ENCODE assay signal across 24 mouse cellular contexts in the genomic region with DNA sequence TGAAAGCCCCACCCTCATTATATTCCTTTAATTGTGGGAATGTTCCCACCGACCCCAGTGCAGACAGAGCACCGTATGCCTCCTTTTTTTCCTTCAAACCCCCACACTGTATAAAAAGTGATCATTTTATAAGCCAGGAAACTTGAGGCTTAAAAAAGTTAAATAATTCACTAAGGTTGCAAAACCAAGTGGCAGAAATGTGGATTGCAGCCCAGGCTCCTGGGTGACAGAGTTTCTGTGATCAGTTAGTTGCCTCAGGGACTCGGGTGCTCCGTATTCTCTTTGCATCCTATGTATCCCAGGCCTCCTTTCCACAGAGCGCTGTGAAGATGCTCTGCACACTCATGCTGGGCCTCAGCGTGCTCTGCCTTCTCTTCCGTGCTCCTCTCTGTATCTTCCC. TPM values are rescaled to one million over a fixed set of nuclear protein-coding genes. Genes with fewer than 3 reads are reported as not detected.
DNase-seq lines count a peak whose midpoint lies in the region; ATAC-seq and TF ChIP-seq lines count a peak whose summit lies in the region.
"Had no signal": no experiment of that assay in that cellular context is flagged by ENCODE, and none has a peak within 500 bp of the region (broad histone marks: within the 10 kb centered on the region; RNA-seq: fewer than 3 reads in every experiment).

No protein-coding gene starts in this region.

- H3K36me3 ChIP-seq in forebrain, embryonic 11.5 days (ENCODE audit: control insufficient read depth, insufficient read depth, low read length): no peaks in the 10 kb centered on the region
- H3K36me3 ChIP-seq in forebrain, embryonic 12.5 days (replicated peaks): peaks cover 6% of the 10 kb centered on the region; the same call in 1 of the 2 replicates
- H3K36me3 ChIP-seq in E14TG2a.4 (ENCODE audit: insufficient read depth, low read length): peaks cover 3% of the 10 kb centered on the region; the same call in 1 of the 2 replicates
- peaks cover 3% of the 10 kb centered on the region; the same call in 1 of the 2 replicates for H3K36me3 ChIP-seq in kidney, embryonic 14.5 days (ENCODE audit: control insufficient read depth, insufficient read depth, low read length)

- no peak overlapping the region for H3K4me3 ChIP-seq in forebrain, embryonic 11.5 days (ENCODE audit: low read depth, low read length)
- no peak overlapping the region for H3K4me3 ChIP-seq in forebrain, embryonic 12.5 days (replicated peaks)
- H3K4me3 ChIP-seq in layer of hippocampus, adult 2 months: no peak overlapping the region
- no peak overlapping the region for H3K4me3 ChIP-seq in E14TG2a.4 (replicated peaks; ENCODE audit: low read length)
- no peak overlapping the region for H3K4me3 ChIP-seq in kidney, embryonic 14.5 days (ENCODE audit: low read length)
- H3K4me3 ChIP-seq: embryonic facial prominence, embryonic 12.5 days; forebrain, embryonic 13.5 days; heart, embryonic 12.5 days; hindbrain, embryonic 12.5 days had no signal

- H3K27me3 ChIP-seq in forebrain, embryonic 11.5 days (ENCODE audit: control insufficient read depth, insufficient read depth, low read length): no peaks in the 10 kb centered on the region
- no peaks in the 10 kb centered on the region for H3K27me3 ChIP-seq in forebrain, embryonic 12.5 days
- no peaks in the 10 kb centered on the region for H3K27me3 ChIP-seq in E14TG2a.4 (ENCODE audit: insufficient read depth, low read length)
- H3K27me3 ChIP-seq in kidney, embryonic 14.5 days (ENCODE audit: control insufficient read depth, insufficient read depth, low read length): no peaks in the 10 kb centered on the region
- H3K27me3 ChIP-seq: embryonic facial prominence, embryonic 12.5 days; forebrain, embryonic 13.5 days; heart, embryonic 12.5 days; hindbrain, embryonic 12.5 days had no signal

- no peak overlapping the region for H3K4me2 ChIP-seq in forebrain, embryonic 11.5 days (ENCODE audit: low read depth, low read length, severe bottlenecking)
- no peak overlapping the region for H3K4me2 ChIP-seq in forebrain, embryonic 12.5 days
- no peak overlapping the region for H3K4me2 ChIP-seq in kidney, embryonic 14.5 days (replicated peaks; ENCODE audit: low read depth, low read length)
- H3K4me2 ChIP-seq: embryonic facial prominence, embryonic 12.5 days; forebrain, embryonic 13.5 days; heart, embryonic 12.5 days; hindbrain, embryonic 12.5 days had no signal

- no peak overlapping the region for H3K27ac ChIP-seq in forebrain, embryonic 11.5 days (ENCODE audit: low read depth, low read length)
- no peak overlapping the region for H3K27ac ChIP-seq in forebrain, embryonic 12.5 days
- H3K27ac ChIP-seq in layer of hippocampus, adult 2 months: no peak overlapping the region
- H3K27ac ChIP-seq in kidney, embryonic 14.5 days (ENCODE audit: low read depth, low read length): no peak overlapping the region
- H3K27ac ChIP-seq: embryonic facial prominence, embryonic 12.5 days; forebrain, embryonic 13.5 days; hindbrain, embryonic 12.5 days had no signal

- H3K9ac ChIP-seq in forebrain, embryonic 11.5 days (ENCODE audit: low read length): no peak overlapping the region
- no peak overlapping the region for H3K9ac ChIP-seq in forebrain, embryonic 12.5 days
- no peak overlapping the region for H3K9ac ChIP-seq in kidney, embryonic 14.5 days (ENCODE audit: low read depth, low read length)
- H3K9ac ChIP-seq: embryonic facial prominence, embryonic 12.5 days; forebrain, embryonic 13.5 days; heart, embryonic 12.5 days; hindbrain, embryonic 12.5 days had no signal

- ATAC-seq in forebrain, embryonic 11.5 days (replicated peaks; ENCODE audit: low FRiP score): no peak
- no peak for ATAC-seq in forebrain, embryonic 12.5 days (ENCODE audit: low FRiP score)
- no peak for ATAC-seq in kidney, embryonic 14.5 days (ENCODE audit: low FRiP score, low TSS enrichment)
- ATAC-seq: activated CD4-positive, CD25-positive, alpha-beta regulatory T cell, adult 4 months; CD4-positive, CD25-positive, alpha-beta regulatory T cell, adult 4 months; forebrain, embryonic 13.5 days; hindbrain, embryonic 16.5 days; inflammation-experienced regulatory T-cells, adult 6 months; intestine, postnatal 0 days had no signal

- no peaks in the 10 kb centered on the region for H3K4me1 ChIP-seq in forebrain, embryonic 11.5 days (replicated peaks; ENCODE audit: control insufficient read depth, insufficient read depth, low read length)
- no peaks in the 10 kb centered on the region for H3K4me1 ChIP-seq in forebrain, embryonic 12.5 days
- 0 out of 2 replicates have a peak, but pooled peaks cover 6% of the 10 kb centered on the region for H3K4me1 ChIP-seq in E14TG2a.4 (replicated peaks; ENCODE audit: low read depth, low read length)
- H3K4me1 ChIP-seq in kidney, embryonic 14.5 days (ENCODE audit: control insufficient read depth, insufficient read depth, low read length): no peaks in the 10 kb centered on the region; the same call in 1 of the 2 replicates
- H3K4me1 ChIP-seq: embryonic facial prominence, embryonic 12.5 days; forebrain, embryonic 13.5 days; hindbrain, embryonic 12.5 days had no signal

- TF ChIP-seq CTCF in layer of hippocampus, adult 2 months (conservative IDR thresholded peaks at IDR 0.05): peak; percentile 40
- TF ChIP-seq CTCF in E14TG2a.4 (conservative IDR thresholded peaks at IDR 0.05; ENCODE audit: low read length): 0 out of 2 replicates have a peak, but pooled peaks have one; percentile 8

- 93% methylated on average over 7 of the region's 7 CpGs for WGBS in forebrain, embryonic 11.5 days
- 88% methylated on average over 7 of the region's 7 CpGs for WGBS in forebrain, embryonic 12.5 days
- WGBS in kidney, embryonic 14.5 days: 94% methylated on average over 7 of the region's 7 CpGs

- peak; percentile 10 for DNase-seq in forebrain, embryonic 11.5 days (ENCODE audit: low spot score)
- no peak for DNase-seq in layer of hippocampus, adult 2 months (ENCODE audit: low spot score in 2 of 2)
- no peak for DNase-seq in layer of hippocampus, postnatal 14 days (ENCODE audit: low spot score in 2 of 2)
- peak; percentile 36 for DNase-seq in 3T3-L1 (ENCODE audit: low read depth, low spot score)
- no peak for DNase-seq in cerebellum, adult 18-20 months
- DNase-seq: B cell, adult 2 months; cerebellum, adult 11 months; cerebellum, adult 9-10 months; cerebellum, postnatal 25 days; gastrocnemius, postnatal 10 days; heart, adult 18-20 months; heart, postnatal 36 days had no signal

- H3K9me3 ChIP-seq in forebrain, embryonic 11.5 days (ENCODE audit: control insufficient read depth, low read length): no peaks in the 10 kb centered on the region
- no peaks in the 10 kb centered on the region for H3K9me3 ChIP-seq in forebrain, embryonic 12.5 days
- H3K9me3 ChIP-seq in E14TG2a.4 (ENCODE audit: low read length): no peaks in the 10 kb centered on the region
- no peaks in the 10 kb centered on the region for H3K9me3 ChIP-seq in kidney, embryonic 14.5 days (ENCODE audit: control insufficient read depth, low read length)
- H3K9me3 ChIP-seq: embryonic facial prominence, embryonic 12.5 days; forebrain, embryonic 13.5 days; heart, embryonic 12.5 days; hindbrain, embryonic 12.5 days had no signal

RNA-seq across cellular contexts. Expression of a gene that starts 53.5 kb away (rescaled TPM):
- polyA plus RNA-seq in forebrain, embryonic 11.5 days (2014; fragmentation: Nextera tagmentation; extraction: Ambion mirVana): 251 and 261 TPM in 2 replicates
- polyA plus RNA-seq in forebrain, embryonic 12.5 days (2016; fragmentation: Nextera tagmentation; extraction: Ambion mirVana): 248 and 252 TPM in 2 replicates
- total RNA-seq in layer of hippocampus, adult 2 months (2021): 100 to 1,000 TPM; 160 to 172 TPM
- 100 to 1,000 TPM; 168 to 172 TPM for total RNA-seq in layer of hippocampus, postnatal 14 days (2021)
- 249 and 257 TPM in 2 replicates for polyA plus RNA-seq in kidney, embryonic 14.5 days (2014; fragmentation: Nextera tagmentation; extraction: Ambion mirVana)

RNA-seq across cellular contexts. Expression of a gene that starts 58.8 kb away (rescaled TPM):
- polyA plus RNA-seq in forebrain, embryonic 11.5 days (2014; fragmentation: Nextera tagmentation; extraction: Ambion mirVana): 20.9 and 22.7 TPM in 2 replicates
- 14.7 and 15.6 TPM in 2 replicates for polyA plus RNA-seq in forebrain, embryonic 12.5 days (2016; fragmentation: Nextera tagmentation; extraction: Ambion mirVana)
- total RNA-seq in layer of hippocampus, adult 2 months (2021): 10 to 100 TPM; 17.6 to 18.4 TPM
- 10 to 100 TPM; 13.3 to 14.2 TPM for total RNA-seq in layer of hippocampus, postnatal 14 days (2021)
- 10.8 and 17.4 TPM in 2 replicates for polyA plus RNA-seq in kidney, embryonic 14.5 days (2014; fragmentation: Nextera tagmentation; extraction: Ambion mirVana)

Comparison
In these comparisons a context has a peak if more than half of its experiments do, and no peak if none do; other contexts are left out.
1. DNase-seq: peak in forebrain, embryonic 11.5 days (single experiment) and 3T3-L1 (single experiment); none in layer of hippocampus, adult 2 months (0 of 2), layer of hippocampus, postnatal 14 days (0 of 2) and cerebellum, adult 18-20 months (0 of 2).